Mouse (Mus musculus): ENCODE data around the gene Ankrd2.

DNA sequence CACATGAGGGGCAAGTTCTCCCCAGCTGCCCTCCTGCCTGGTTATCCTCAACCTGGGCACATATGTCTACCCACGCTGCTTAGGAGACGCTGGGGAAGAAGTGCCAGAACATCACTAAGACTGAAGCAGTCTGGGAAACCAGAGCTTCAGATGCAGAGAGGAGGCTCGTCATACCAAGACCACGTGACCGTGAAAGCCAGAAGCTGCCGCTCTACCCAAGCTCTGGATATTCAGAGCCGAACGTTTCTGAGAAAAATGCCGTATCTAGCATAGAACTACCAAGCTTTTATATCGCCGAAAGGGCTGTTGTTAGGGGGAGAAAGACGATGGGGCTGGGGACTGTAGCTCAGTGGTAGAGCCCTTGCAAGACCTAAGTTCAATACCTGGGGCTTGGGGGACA, 2.5 kb downstream of the Ankrd2 start:
- TF ChIP-seq CTCF (IDR thresholded peaks at IDR 0.05; ENCODE audit: borderline replicate concordance, extremely low read depth, insufficient read depth, insufficient read length) (no peak), POLR2A (IDR thresholded peaks at IDR 0.05; ENCODE audit: borderline replicate concordance, extremely low read depth, insufficient read depth, insufficient read length, poor library complexity, severe bottlenecking) (no peak)

Data from brain, embryonic 14.5 days (tissue).